Mouse (Mus musculus) liver, embryonic 13.5 days (tissue): Measurements from ENCODE around the gene Uba2. TPM values are rescaled to one million over a fixed set of nuclear protein-coding genes. Genes with fewer than 3 reads are reported as not detected.
"Not testable (repeated sequence)": the region's sequence is repeated elsewhere in the genome, so short reads cannot be mapped to it uniquely, and the experiment has no call there.

Experiments
- ATAC-seq: fragments of 200-750 bp; cut with Nextera tagmentation; 2 replicates; pipeline ENCODE4 v1.8.0; 2017; ENCODE audit warnings: low read depth, mild to moderate bottlenecking, moderate number of reproducible peaks, moderate library complexity
- DNase-seq: peaks from one replicate; pipeline ENCODE4 v3.0.0; 2022
- H3K27ac ChIP-seq: fragments of 300-500 bp; sonication (generic); 2 replicates; pipeline ENCODE4 v1.5.1; 2015; ENCODE audit warnings: moderate library complexity, mild to moderate bottlenecking, inconsistent platforms
- H3K27me3 ChIP-seq: fragments of 300-500 bp; sonication (generic); 2 replicates; pipeline ENCODE4 v1.6.1; 2015; ENCODE audit warnings: mild to moderate bottlenecking, inconsistent platforms
- H3K36me3 ChIP-seq: fragments of 300-500 bp; sonication (generic); 2 replicates; pipeline ENCODE4 v1.6.1; 2015; ENCODE audit warnings: mild to moderate bottlenecking, inconsistent platforms
- H3K4me1 ChIP-seq: fragments of 300-500 bp; sonication (generic); replicated peaks from 2 replicates; pipeline ENCODE4 v1.6.1; 2015; ENCODE audit warnings: inconsistent platforms
- H3K4me2 ChIP-seq: fragments of 300-500 bp; sonication (generic); 2 replicates; pipeline ENCODE4 v1.6.1; 2015; ENCODE audit warnings: inconsistent platforms, mild to moderate bottlenecking, moderate library complexity
- H3K4me3 ChIP-seq: fragments of 300-500 bp; sonication (generic); replicated peaks from 2 replicates; pipeline ENCODE4 v1.5.1; 2015; ENCODE audit warnings: mild to moderate bottlenecking, inconsistent platforms
- H3K9ac ChIP-seq: fragments of 300-500 bp; sonication (generic); 2 replicates; pipeline ENCODE4 v1.6.1; 2015; ENCODE audit warnings: mild to moderate bottlenecking, inconsistent platforms
- H3K9me3 ChIP-seq: fragments of 300-500 bp; sonication (generic); replicated peaks from 2 replicates; pipeline ENCODE4 v1.6.1; 2016; ENCODE audit warnings: inconsistent platforms
- WGBS: fragments of 180-500 bp; shearing (Covaris S2); methylation state at CpG from one replicate; pipeline ENCODE4 v1.1.7; 2015; ENCODE audit not compliant: insufficient replicate concordance; 5-methylcytosine and 5-hydroxymethylcytosine counted together
- polyA plus RNA-seq: library from polyadenylated mRNA; unstranded; fragments of >200 nt; fragmentation: Nextera tagmentation; extraction: Ambion mirVana; gene quantifications from 2 replicates; pipeline ENCODE4 v1.2.1, GENCODE M21; 2015

The Uba2 gene
- 131 and 146 TPM in 2 replicates for polyA plus RNA-seq

DNA sequence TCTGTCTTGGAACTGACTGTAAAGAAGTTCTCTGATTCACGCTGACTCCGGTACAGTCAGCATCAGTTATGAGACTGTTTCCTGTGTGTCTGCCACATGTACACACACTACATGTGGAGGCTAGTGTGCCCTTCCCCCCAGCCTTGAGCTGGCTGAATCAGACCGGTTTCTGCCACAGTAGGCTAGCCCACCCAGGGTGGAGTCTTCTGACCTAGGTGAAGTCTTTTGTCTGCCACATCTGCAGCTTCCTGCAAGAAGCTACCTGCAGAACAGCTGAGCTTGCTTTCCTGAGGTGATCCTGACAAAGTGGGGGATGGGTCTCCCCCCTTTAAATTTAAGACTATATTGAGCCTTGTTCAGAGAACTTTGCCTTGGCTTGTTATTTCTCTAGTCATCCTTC, at the start of gene Uba2:
Gene Uba2 (minus strand): TSS at position 146 of the 400 bp plus-strand sequence.
- H3K4me2 ChIP-seq = peak within 1 kb of the TSS; percentile 84
- no peaks in the 10 kb centered on the region for H3K27me3 ChIP-seq
- peak within 1 kb of the TSS; percentile 96 for H3K4me3 ChIP-seq
- H3K9me3 ChIP-seq = no peaks in the 10 kb centered on the region
- peak within 1 kb of the TSS; percentile 86; the same call in 1 of the 2 replicates for H3K27ac ChIP-seq
- ATAC-seq (no peak), DNase-seq (no peak)
- 70% methylated on average over 3 of the region's 3 CpGs for WGBS
- H3K36me3 ChIP-seq = peaks cover 18% of the 10 kb centered on the region
- peaks cover 25% of the 10 kb centered on the region for H3K4me1 ChIP-seq
- peak within 1 kb of the TSS; percentile 95; the same call in 1 of the 2 replicates for H3K9ac ChIP-seq

DNA sequence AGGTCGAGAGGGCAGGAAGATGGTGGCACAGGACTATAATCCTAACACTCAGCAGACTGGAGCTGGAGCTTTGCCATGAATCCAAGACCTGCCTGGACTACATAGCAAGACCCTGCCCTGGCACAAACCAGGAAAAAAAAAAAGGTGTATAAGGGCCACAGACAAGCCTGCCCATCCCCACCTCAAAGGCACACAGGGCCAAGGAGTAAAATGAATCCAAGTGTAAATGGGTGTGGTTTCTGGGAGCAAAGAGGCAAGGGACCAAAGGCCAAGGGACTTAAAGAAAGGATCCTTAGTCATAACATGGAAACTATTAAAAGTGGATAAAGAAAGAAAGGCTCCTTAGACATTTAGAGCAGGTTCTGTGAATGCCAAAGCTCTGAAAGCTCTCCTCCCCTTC, 49.1 kb upstream of the Uba2 start:
- H3K36me3 ChIP-seq = peaks cover 99% of the 10 kb centered on the region
- H3K9ac ChIP-seq = no peak overlapping the region
- no peak overlapping the region for H3K4me3 ChIP-seq
- H3K9me3 ChIP-seq = no peaks in the 10 kb centered on the region
- H3K27ac ChIP-seq = no peak overlapping the region
- no peaks in the 10 kb centered on the region for H3K27me3 ChIP-seq
- H3K4me2 ChIP-seq = no peak overlapping the region
- peaks cover 12% of the 10 kb centered on the region for H3K4me1 ChIP-seq
- ATAC-seq = no peak
- 52% methylated on average over 1 of the region's 1 CpGs for WGBS
- no peak for DNase-seq

DNA sequence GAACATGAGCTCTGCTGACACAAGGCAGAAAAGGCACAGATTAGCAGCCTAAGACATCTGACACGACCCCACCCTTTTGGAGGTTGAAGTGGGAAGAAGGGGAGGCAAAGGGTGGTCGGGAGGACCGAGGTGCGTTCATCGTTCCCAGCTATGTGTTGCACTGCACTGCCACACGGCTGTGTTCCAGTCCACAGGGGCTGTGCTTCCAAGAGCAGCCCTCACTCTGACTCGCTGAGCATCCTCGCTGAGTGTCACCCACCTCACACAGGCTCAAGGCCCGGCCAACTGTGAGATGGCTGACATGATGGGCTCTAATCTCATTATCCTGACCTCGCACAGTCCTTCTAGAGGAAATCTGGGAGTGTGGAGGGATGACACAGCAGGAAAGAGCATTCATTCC, 47.1 kb upstream of the Uba2 start:
- H3K4me3 ChIP-seq = no peak overlapping the region
- H3K9ac ChIP-seq = no peak overlapping the region
- WGBS = 76% methylated on average over 10 of the region's 10 CpGs
- no peaks in the 10 kb centered on the region for H3K9me3 ChIP-seq
- peaks cover 12% of the 10 kb centered on the region for H3K4me1 ChIP-seq
- DNase-seq = no peak
- no peak for ATAC-seq
- no peak overlapping the region for H3K4me2 ChIP-seq
- no peak overlapping the region for H3K27ac ChIP-seq
- no peaks in the 10 kb centered on the region for H3K27me3 ChIP-seq
- H3K36me3 ChIP-seq = peaks cover 99% of the 10 kb centered on the region

DNA sequence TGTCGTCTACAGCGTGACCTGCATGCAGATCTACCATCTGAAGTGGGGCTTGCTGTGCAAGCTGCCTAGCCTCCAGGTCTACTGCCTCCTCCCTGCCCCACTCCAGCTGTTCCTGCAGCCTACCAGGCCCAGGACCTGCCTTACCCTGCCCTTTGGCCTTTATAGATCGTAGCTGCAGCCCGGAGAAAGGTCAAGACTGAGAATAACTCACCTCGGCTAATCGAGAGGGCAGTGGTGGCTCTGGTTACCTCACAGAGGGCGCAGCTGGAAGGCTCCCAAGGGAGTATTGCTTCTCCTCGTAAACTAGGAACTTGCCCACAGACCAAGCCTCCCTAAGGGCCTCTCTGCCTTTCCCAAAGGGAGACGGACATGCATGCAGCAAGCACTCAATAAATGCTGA, 46.1 kb upstream of the Uba2 start:
- Histone ChIP-seq H3K4me2 (no peak overlapping the region), H3K9me3 (no peaks in the 10 kb centered on the region), H3K4me1 (peaks cover 12% of the 10 kb centered on the region), H3K36me3 (peaks cover 100% of the 10 kb centered on the region), H3K4me3 (no peak overlapping the region), H3K27ac (0 out of 2 replicates have a peak overlapping the region, but pooled peaks have one; percentile 23), H3K9ac (no peak overlapping the region), H3K27me3 (no peaks in the 10 kb centered on the region)
- WGBS = 74% methylated on average over 9 of the region's 9 CpGs
- DNase-seq (no peak), ATAC-seq (no peak; the same call in 1 of the 2 replicates)

DNA sequence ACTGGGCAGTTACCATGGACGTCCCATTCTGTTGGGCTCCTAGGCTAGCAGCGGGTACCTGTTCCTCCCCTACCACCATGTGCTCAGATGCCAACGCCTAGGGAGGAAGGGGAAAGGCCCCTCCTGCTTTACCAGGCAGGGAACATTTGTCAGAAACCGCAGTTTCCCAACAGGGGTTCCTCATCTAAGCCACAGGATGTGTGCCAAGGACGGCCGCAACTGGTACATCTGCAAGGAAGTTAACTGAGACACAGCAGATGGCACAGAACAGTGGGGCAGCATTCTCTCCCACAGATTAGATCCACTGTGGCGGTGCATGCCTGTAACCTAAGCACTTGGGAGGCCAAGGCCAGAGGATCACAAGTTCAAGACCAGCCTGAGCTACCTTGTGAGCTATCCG, 45.2 kb upstream of the Uba2 start:
- H3K4me2 ChIP-seq = no peak overlapping the region
- 79% methylated on average over 8 of the region's 8 CpGs for WGBS

DNA sequence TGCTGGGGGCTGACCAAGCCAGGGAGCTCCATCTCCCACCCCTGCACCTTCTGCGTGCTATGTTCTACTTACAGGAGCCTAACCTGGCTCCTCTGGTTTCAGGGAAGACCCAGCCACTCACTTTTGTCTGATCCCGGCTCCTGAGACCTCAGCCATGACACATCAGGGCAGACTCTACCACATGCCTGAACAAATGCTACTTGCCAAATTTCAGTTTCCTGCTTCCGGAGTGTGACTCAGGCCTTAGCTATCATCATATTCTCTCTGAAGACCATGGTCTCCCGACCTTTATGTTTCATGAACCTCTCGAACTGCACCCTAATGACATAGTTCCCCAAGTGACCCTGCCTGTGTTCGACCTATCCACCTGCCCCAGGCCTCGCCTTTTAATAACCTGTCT, 43.9 kb upstream of the Uba2 start:
- Histone ChIP-seq H3K9ac (no peak overlapping the region), H3K9me3 (no peaks in the 10 kb centered on the region), H3K4me1 (peaks cover 12% of the 10 kb centered on the region), H3K27me3 (no peaks in the 10 kb centered on the region), H3K4me3 (no peak overlapping the region), H3K36me3 (peaks cover 100% of the 10 kb centered on the region), H3K4me2 (no peak overlapping the region), H3K27ac (no peak overlapping the region)
- 75% methylated on average over 7 of the region's 7 CpGs for WGBS
- no peak for DNase-seq
- no peak for ATAC-seq

More for the DNA sequence above, 45.2 kb upstream of the Uba2 start:
- no peak overlapping the region for H3K4me3 ChIP-seq
- H3K9ac ChIP-seq = no peak overlapping the region
- peaks cover 12% of the 10 kb centered on the region for H3K4me1 ChIP-seq
- H3K27me3 ChIP-seq = no peaks in the 10 kb centered on the region
- H3K27ac ChIP-seq = no peak overlapping the region
- no peak for DNase-seq
- no peak for ATAC-seq
- H3K36me3 ChIP-seq = peaks cover 100% of the 10 kb centered on the region
- no peaks in the 10 kb centered on the region for H3K9me3 ChIP-seq

DNA sequence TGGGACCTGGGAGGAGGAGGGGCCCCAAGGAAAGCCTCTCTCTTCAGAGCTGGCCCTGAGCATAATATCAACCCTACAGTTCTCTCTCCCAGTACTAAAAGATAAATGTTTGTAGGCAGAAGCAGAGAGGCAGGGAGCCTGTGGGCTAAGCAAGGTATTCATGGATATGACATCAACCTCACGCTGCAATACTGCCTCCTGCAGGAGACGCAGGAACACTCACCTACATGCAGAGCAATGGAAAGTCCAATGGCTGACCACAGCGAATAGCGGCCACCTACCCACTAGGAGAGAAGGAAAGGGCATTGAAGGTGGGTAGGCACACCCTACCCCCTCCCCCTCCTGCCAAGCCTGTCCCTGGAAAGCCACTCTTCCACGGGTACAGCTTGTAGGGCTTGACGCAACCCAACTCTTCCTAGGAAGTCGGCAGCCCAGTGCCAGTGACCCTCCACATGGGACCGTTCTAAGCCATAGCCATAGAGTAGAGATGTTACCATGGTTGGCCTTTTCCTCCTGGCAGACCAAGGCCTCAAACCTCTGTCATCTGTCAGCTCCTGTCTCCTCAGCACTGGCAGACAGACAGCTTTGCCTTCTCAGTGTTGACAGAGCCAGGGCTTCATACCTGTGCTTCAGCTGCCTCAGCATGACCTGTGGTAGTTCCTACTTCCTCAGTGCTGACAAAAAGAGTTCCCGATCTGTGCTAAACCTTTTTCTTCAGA, 38.8 kb upstream of the Uba2 start:
- DNase-seq (no peak), ATAC-seq (no peak)
- Histone ChIP-seq H3K4me2 (no peak overlapping the region), H3K4me3 (no peak overlapping the region), H3K27me3 (no peaks in the 10 kb centered on the region), H3K36me3 (peaks cover 100% of the 10 kb centered on the region), H3K4me1 (no peaks in the 10 kb centered on the region), H3K9me3 (no peaks in the 10 kb centered on the region), H3K9ac (no peak overlapping the region), H3K27ac (no peak overlapping the region)
- WGBS = 83% methylated on average over 9 of the region's 9 CpGs

DNA sequence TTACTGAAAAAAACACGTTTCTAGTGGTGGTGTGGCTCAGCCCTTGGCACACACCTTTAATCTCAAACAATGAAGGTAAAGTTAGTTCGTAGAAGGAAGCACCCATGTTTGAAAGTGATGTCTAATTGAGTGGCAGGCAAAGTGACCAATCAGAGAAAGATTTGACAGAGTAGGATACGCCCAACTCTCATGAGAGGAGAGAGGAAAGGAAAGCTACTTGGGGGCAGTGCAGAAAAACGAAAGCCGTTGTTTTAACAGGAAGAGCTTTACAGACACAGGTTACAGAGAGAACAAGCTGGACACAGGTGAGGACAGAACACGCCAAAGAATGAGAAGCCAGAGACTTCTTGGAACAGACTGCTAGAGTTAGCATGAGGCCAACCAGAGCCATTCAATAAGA, 36.9 kb upstream of the Uba2 start:
- DNase-seq (no peak), ATAC-seq (no peak)
- WGBS = 76% methylated on average over 6 of the region's 6 CpGs
- Histone ChIP-seq H3K9me3 (no peaks in the 10 kb centered on the region), H3K27ac (no peak overlapping the region), H3K9ac (no peak overlapping the region), H3K27me3 (no peaks in the 10 kb centered on the region), H3K4me2 (no peak overlapping the region), H3K36me3 (peaks cover 100% of the 10 kb centered on the region), H3K4me3 (no peak overlapping the region), H3K4me1 (no peaks in the 10 kb centered on the region)

DNA sequence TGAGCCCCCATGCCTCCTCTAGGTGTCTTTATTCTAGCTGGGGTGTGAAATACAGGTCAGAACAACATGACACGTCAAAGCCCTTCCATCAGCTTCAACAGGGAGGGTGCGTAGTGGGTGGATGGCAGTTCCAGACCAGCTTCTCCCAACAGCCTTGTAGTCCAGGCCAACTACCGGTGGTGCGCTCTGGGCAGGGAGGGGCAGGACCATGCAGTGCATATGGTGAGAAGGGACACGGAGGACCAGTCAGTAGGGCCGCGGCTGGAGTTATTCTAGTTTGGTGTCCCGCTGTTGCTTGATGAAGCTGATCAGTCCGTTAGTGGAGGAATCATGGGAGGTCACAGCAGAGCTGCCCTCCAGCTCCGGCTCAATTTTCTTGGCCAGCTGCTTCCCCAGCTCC, 32.7 kb upstream of the Uba2 start:
- not testable (repeated sequence) for DNase-seq, H3K9ac ChIP-seq, H3K4me2 ChIP-seq, H3K4me1 ChIP-seq, H3K9me3 ChIP-seq, H3K27ac ChIP-seq, ATAC-seq, H3K27me3 ChIP-seq, H3K4me3 ChIP-seq
- 88% methylated on average over 10 of the region's 10 CpGs for WGBS
- H3K36me3 ChIP-seq = peaks cover 69% of the 10 kb centered on the region

DNA sequence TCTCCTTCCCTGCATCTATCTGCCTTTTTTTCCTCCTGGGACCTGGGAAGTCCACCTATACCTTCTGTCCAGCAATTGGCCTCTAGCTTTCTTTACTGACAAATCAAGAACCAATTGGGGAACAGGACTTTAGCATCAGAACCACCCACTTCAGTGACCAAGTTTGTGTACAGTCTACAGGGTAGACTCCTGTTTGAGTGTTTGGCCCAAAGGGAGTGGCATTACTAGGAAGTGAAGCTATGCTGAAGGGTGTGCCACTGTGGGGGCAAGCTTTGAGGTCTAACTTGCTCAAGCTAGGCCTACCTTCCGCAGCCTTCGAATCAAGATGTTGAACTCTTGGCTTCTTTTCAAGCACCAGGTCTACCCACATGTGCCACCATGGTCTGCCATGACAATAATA, 31.4 kb upstream of the Uba2 start:
- Histone ChIP-seq H3K4me1 (peaks cover 11% of the 10 kb centered on the region), H3K27ac (no peak overlapping the region), H3K9me3 (no peaks in the 10 kb centered on the region), H3K27me3 (no peaks in the 10 kb centered on the region), H3K4me2 (no peak overlapping the region), H3K36me3 (peaks cover 56% of the 10 kb centered on the region), H3K9ac (no peak overlapping the region), H3K4me3 (no peak overlapping the region)
- DNase-seq (no peak), ATAC-seq (no peak)
- WGBS = 84% methylated on average over 2 of the region's 2 CpGs

DNA sequence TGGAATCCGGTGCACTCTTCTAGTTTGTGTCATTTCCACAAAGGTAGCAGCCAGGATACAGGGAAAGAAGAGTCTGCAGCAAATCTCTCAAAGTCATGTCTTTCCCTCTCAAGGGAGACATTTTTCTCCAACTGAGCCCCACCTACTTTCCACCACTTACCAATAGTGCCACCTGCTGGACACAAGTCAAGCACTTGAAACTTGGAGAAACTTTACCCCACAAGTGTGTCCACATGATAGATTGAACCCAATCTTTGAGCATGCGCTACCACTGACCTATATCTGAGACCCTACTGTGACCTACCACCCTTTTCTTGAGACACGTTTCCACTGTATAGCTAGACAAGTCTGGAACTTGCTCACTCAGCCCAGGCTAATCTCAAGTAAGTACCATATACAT, 28.9 kb upstream of the Uba2 start:
- peaks cover 39% of the 10 kb centered on the region for H3K36me3 ChIP-seq
- DNase-seq (peak; percentile 50), ATAC-seq (no peak)
- peaks cover 20% of the 10 kb centered on the region for H3K4me1 ChIP-seq
- 36% methylated on average over 3 of the region's 3 CpGs for WGBS
- H3K4me2 ChIP-seq = no peak overlapping the region
- no peaks in the 10 kb centered on the region for H3K27me3 ChIP-seq
- H3K9ac ChIP-seq = no peak overlapping the region
- no peaks in the 10 kb centered on the region for H3K9me3 ChIP-seq
- no peak overlapping the region for H3K4me3 ChIP-seq
- no peak overlapping the region for H3K27ac ChIP-seq
